Mouse (Mus musculus) thymus, postnatal 25 days (tissue): ENCODE results near the gene Cnnm3.

Source experiments
- DNase-seq: peaks from one replicate; pipeline ENCODE4 v3.0.0; 2022

Cnnm3 gene

DNA sequence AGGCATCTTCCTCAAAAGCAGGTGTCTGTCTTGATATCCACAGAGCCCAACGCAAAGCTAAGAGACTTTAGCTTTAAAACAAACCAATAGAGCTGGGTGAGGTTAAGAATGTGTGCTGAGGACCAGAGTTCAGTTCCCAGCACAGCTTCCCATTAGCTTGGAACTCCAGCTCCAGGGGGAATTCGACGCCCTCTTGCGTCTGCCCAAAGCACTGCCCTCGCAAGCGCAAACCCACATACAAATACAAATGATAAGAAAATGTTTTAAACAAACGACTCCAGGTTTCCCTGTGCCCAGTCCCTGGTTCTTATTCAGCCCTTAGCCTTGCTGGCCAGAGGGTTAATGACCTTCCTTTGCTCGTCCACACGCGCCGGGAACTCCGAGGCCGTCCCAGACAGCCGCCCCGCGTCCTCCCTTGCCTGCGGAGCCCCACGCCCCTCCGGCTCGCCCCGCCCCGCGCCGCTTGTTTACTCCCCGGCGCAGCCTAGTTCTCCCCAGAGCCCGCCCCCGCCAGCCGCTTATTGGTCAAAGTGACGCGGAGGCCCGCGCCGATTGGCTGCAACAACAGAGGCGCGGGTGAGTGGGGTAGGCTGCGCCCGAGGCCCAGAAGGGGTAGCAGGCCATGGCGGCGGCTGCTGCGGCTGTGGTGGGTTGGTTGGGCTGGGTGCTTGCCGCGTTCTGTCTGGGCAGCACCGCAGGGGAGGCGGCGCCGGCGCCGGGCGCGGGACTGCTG is at the start of gene Cnnm3:
TSS of gene Cnnm3 (plus strand) at position 579 of the 733 bp plus-strand sequence.
- DNase-seq, result peak; percentile 100

DNA sequence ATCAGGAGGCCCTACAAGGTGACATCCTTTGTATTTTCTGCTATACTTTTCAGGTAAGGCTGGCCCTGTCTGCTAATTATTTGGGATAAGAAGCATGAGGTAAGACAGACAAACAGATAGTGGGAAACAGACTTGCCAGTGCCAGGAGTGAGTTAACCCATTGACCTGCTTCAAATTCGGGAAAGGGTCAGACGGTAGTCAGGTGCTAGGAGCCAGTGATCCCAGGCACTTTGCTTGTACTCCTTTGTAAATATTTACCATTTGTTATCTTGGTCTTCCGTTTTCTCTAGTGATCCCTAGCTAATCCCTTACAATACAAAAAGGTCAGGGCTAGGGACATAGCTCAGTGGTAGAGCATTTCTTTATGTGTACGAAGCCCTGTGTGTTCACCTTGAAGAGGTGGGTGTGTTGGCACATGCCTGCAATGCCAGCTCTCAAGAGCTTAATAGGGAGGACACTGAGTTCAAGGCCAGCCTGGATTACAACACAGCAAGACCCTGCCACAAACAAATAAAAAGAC is 46.0 kb upstream of the Cnnm3 start:
- no peak for DNase-seq

DNA sequence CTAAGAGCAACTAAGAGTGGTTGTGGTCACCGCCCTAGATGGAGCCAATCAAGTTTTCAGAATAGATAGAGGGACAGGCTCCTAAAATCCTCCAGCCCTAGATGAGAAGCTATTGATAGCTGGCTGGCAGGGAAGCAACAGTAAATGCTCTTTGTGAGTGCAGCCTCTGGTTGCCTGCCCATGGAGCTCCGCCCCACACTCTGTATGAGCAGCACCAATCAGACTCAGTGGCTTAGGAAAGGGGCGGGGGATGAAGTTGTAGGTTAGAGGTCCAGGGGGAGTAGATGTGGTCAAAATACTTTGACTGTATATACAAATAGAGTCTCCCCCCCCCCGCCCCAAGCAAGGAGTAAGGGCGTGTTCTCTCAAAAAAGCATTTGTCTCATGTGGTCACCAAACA is 44.2 kb upstream of the Cnnm3 start:
- DNase-seq, result no peak

GRCm38 (mm10) chr1:36469811-36470444 is 41.7 kb upstream of the Cnnm3 start:
- no peak for DNase-seq

- peak; percentile 90 for DNase-seq
These were observed 40.2 kb upstream of the Cnnm3 start, which contains the start of gene Cnnm4 for GRCm38 (mm10) chr1:36471181-36472105. Gene Cnnm4, plus strand, starts transcription at chr1:36471620.

DNA sequence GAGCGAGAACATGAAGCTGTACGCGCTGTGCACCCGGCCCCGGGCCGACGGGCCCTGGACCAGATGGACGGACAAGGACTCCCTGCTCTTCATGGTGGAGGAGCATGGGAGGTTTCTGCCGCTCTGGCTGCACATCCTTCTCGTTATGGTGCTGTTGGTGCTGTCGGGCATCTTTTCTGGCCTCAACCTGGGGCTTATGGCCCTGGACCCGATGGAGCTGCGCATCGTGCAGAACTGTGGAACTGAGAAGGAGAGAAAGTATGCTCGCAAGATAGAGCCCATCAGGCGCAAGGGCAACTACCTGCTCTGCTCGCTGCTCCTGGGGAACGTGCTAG is 39.6 kb upstream of the Cnnm3 start:
- peak; percentile 45 for DNase-seq

DNA sequence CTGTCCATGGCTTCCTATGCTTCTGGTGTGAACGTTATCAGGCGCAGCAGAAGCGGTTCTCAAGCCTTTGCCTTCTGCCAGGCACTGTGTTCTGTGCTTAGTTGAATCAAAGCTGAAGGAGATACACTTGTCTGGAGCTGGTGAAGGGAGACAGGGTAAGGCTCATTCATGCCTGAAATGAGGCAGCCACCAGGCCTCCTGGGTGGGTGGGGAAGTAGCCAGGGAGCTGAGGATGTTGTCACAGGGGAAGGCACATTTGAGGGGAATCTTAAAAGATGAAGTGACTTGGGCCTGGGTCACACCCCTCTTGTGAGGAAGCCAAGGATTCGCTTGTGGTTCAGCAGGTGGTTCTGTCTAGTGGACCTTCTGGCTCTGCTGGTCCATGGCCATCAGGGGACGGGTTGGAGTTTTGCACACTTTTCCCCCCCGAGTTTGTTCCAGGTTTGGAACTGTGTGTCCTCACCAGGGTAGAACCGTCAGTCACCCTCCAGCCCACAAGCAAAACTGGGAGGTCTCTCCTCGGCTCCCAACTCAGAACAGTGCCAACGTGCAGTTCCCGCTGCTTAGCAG is 38.4 kb upstream of the Cnnm3 start:
- no peak for DNase-seq

- no peak for DNase-seq
These were observed 37.0 kb upstream of the Cnnm3 start for GRCm38 (mm10) chr1:36474646-36475045.

DNA sequence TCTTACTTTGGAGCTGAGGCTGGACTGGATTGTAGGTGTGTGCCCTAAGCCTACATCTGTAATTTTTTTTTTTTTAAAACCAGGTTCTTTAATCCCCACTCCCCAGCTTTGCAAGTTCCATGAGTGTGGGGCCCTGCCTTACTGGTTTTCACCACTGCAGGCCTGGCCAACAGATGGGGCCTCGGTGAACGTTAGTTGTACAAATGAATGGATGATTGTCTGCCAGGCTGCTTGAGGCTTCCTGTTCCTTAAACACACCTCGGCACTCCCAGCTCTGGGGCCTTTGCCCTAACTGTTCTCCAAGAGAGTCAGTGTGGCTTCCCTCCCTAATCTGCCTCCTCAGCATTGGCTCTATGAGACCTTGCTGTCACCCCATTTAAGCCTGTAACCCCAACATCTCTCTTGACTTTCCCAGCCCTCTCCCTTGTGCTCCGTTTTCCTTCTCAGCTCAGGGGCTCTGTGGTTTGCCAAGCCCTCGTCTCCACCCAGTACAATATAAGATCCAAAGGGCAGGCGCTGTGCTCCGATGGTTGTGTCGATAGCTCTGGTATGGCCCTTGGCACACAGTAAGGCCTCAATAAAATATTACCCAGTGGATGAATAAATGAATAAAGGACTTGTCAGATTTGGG is 36.1 kb upstream of the Cnnm3 start:
- no peak for DNase-seq

GRCm38 (mm10) chr1:36476426-36476825 is 35.2 kb upstream of the Cnnm3 start:
- no peak for DNase-seq

- DNase-seq, result no peak
These were observed 33.3 kb upstream of the Cnnm3 start for GRCm38 (mm10) chr1:36478343-36478795.

GRCm38 (mm10) chr1:36479903-36480899 is 31.5 kb upstream of the Cnnm3 start:
- no peak for DNase-seq

- no peak for DNase-seq
These were observed 27.8 kb upstream of the Cnnm3 start for GRCm38 (mm10) chr1:36483825-36484224.

GRCm38 (mm10) chr1:36485080-36485479 is 26.6 kb upstream of the Cnnm3 start:
- no peak for DNase-seq

DNA sequence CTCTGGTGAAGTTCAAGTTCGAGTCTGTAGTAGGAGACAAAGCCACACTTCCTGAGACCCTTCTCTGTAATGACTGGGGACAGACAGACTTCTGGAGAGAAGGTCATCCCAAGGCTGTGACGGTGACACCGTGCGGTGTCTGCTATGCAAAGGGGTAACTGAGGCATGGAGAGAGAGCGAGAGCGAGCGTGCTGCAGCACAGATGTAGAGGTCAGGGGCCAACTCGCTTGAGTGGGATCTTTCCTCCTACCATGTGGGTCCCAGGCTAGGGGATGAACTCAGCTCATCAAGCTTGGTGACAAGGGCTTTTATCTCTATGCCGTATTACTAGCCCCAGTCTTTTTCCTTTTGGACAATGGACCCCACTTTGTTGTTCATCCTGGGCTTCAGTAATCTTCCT is 24.6 kb upstream of the Cnnm3 start:
- DNase-seq, result no peak

GRCm38 (mm10) chr1:36489661-36490060 is 22.0 kb upstream of the Cnnm3 start:
- no peak for DNase-seq

- DNase-seq, result no peak
These were observed 19.1 kb upstream of the Cnnm3 start for GRCm38 (mm10) chr1:36492416-36493139.

DNA sequence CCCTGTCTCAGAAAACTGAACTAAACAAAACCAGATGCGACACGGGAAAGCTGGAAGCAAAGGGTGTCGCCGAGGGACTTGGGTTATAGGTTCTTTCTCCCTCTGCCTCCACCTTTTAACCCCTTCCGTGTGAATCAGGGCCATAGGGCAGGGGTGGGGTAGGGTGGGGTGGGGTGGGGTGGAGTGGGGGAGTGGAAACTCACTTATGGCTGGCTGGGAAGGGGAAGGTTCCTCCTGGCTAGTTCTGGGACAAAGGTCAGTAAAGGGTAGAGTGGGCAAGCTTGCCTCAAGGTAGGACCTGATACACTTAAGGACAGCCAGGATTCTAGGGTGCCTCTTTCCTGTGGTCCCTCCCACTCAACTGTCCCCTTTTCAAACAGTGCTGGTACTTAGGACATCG is 18.4 kb upstream of the Cnnm3 start:
- no peak for DNase-seq

DNA sequence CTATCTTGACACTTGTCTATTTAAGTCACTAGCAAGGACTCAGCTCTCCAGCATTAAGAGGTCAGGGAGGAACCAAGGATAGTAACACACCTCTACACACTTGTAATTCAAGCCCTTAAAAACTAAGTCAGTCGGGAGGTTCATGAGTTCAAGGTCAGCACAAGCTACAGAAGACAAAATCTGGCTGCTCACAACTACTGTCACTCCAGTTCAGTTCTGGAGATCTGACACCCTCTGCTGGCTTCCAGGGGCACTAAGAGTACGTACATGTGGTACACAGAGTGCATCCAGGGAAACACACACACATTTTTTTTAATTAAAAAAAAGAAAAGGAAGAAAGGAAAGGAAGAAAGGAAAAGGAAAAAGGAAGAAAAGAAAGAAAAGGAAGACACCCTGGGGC is 14.9 kb upstream of the Cnnm3 start:
- DNase-seq, result peak; percentile 36

DNA sequence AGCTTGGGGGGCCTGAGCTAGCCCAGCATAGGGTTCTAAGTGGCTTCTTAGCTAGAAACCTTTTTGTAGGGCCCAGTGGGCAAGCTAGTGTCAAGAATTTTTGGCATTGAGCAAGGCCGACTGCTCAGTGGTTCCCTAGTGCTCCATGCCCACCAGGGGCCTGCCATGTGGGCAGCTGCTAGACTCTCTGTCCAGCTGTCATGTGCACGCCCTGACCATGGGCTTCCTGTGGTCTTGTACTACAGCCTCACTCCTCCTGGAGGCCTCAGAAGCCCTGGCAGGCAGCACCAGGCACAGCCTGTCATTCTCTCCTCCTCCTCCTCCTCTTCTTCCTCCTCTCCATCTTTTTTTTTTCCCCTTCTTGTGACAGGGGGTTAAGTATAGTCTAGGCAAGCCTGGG is 14.4 kb upstream of the Cnnm3 start:
- DNase-seq, result no peak
